9 mouse cellular contexts compared by ENCODE assay signal in the genomic region with DNA sequence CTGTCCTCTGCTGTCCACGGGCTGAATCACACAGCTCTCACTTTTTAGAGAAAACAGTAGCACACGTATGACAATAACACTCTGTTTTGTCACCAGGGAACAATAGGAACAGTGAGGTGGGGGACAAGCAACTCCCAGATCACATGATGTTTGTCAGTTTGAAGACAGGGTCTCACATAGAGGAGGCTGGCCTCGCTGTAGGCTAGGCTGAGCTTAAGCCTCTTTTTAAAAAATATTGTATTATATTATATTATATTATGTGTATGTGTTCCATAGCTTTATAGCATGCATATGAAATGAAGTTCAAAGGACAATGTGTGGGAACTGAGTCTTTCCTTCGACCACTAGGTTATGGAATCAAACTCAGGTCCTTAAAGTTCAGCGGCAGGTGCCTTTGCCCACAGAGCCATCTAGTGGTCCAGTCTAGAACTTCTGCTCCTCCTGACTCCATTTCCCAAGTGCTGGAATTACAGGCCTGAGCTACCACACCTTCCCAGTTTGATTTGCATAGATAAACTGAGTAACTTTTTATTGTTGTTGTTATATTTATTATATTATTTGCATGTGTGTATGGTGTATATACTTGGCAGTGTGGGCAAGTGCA. TPM values are rescaled to one million over a fixed set of nuclear protein-coding genes. Genes with fewer than 3 reads are reported as not detected.
DNase-seq lines count a peak whose midpoint lies in the region; ATAC-seq and TF ChIP-seq lines count a peak whose summit lies in the region.
"Had no signal": no experiment of that assay in that cellular context is flagged by ENCODE, and none has a peak within 500 bp of the region (broad histone marks: within the 10 kb centered on the region; RNA-seq: fewer than 3 reads in every experiment).

No protein-coding gene starts in this region.

- TF ChIP-seq POLR2A in testis, adult 2 months (IDR thresholded peaks at IDR 0.05; ENCODE audit: control insufficient read depth, low read depth, low read length), result no peak

- intact Hi-C loops in left cerebral cortex, postnatal 4 days (cut with DNase I), result no loop called here

- peak; percentile 46 for ATAC-seq in inflammation-experienced regulatory T-cells, adult 6 months
- peak; percentile 60 for ATAC-seq in monocyte, adult 5-6 weeks (replicated peaks; ENCODE audit: insufficient number of reproducible peaks, low FRiP score, low TSS enrichment, poor library complexity, severe bottlenecking)

- no peak overlapping the region for H3K27ac ChIP-seq in testis, adult 2 months (ENCODE audit: control insufficient read depth, insufficient read depth, low read depth, low read length)
- H3K27ac ChIP-seq: heart, embryonic 13.5 days had no signal

- DNase-seq in testis, postnatal 14 days (ENCODE audit: low spot score), result no peak
- DNase-seq in adrenal gland, adult 18-20 months (ENCODE audit: low spot score in 2 of 2), result peak; percentile 55 to 58
- peak; percentile 59 for DNase-seq in embryo, embryonic 9.5 days (ENCODE audit: extremely low spot score)
- peak; percentile 53 for DNase-seq in left cerebral cortex, postnatal 4 days
- DNase-seq in urinary bladder, postnatal 4 days (ENCODE audit: low spot score in 2 of 2), result no peak

- no peaks in the 10 kb centered on the region for H3K27me3 ChIP-seq in testis, adult 2 months (ENCODE audit: control insufficient read depth, insufficient read depth, low read length)
- H3K27me3 ChIP-seq: heart, embryonic 13.5 days had no signal

- no peak overlapping the region for H3K4me3 ChIP-seq in testis, adult 2 months (ENCODE audit: control insufficient read depth, low read depth, low read length)
- H3K4me3 ChIP-seq: heart, embryonic 13.5 days had no signal

- peak; percentile 57; the same call in 1 of the 2 replicates for TF ChIP-seq CTCF in testis, adult 2 months (IDR thresholded peaks at IDR 0.05; ENCODE audit: control insufficient read depth, insufficient read depth, insufficient replicate concordance, low read depth, low read length)

- no peaks in the 10 kb centered on the region for H3K4me1 ChIP-seq in testis, adult 2 months (ENCODE audit: control insufficient read depth, insufficient read depth, low read length)
- H3K4me1 ChIP-seq: heart, embryonic 13.5 days had no signal

- no peaks in the 10 kb centered on the region for H3K36me3 ChIP-seq in testis, adult 2 months (ENCODE audit: control insufficient read depth, insufficient read depth, low read length)

RNA-seq across cellular contexts. Expression of gene Gss, which starts 8.6 kb away (rescaled TPM):
- polyA plus RNA-seq in testis, adult 2 months (2012; rRNA removed), result 4.6 and 5.3 TPM in 2 replicates
- total RNA-seq in adrenal gland, adult 18-20 months (2021), result 10 to 100 TPM; 41.4 to 67.5 TPM
- 10 to 100 TPM; 13.4 to 17.2 (median 15.1) TPM for polyA plus RNA-seq in inflammation-experienced regulatory T-cells, adult 6 months (2017; shearing (Covaris generic))
- total RNA-seq in left cerebral cortex, postnatal 4 days (2021), result 10 to 100 TPM in 1 of 2 experiments, 1 to 10 TPM in 1; 9.4 to 11.9 TPM
- 30.1 to 47.6 TPM (median 35.5 TPM) in 3 replicates for total RNA-seq in monocyte, adult 5-6 weeks (2017)

RNA-seq across cellular contexts. Expression of gene Myh7b, which starts 27.0 kb away (rescaled TPM):
- 0.98 and 1.3 TPM in 2 replicates for polyA plus RNA-seq in testis, adult 2 months (2012; rRNA removed)
- under 1 TPM; 0.17 to 0.45 TPM for total RNA-seq in adrenal gland, adult 18-20 months (2021)
- polyA plus RNA-seq in inflammation-experienced regulatory T-cells, adult 6 months (2017; shearing (Covaris generic)), result under 1 TPM in 1 of 3 experiments, not detected in 2; 0.12 TPM
- 1 to 10 TPM; 1.2 to 3.6 TPM for total RNA-seq in left cerebral cortex, postnatal 4 days (2021)
- total RNA-seq in monocyte, adult 5-6 weeks (2017), result not detected in 3 replicates

Comparison
In these comparisons a context has a peak if more than half of its experiments do, and no peak if none do; other contexts are left out.
1. DNase-seq: peak in adrenal gland, adult 18-20 months (2 of 2), embryo, embryonic 9.5 days (single experiment) and left cerebral cortex, postnatal 4 days (single experiment); none in testis, postnatal 14 days (single experiment) and urinary bladder, postnatal 4 days (0 of 2).